Mouse (Mus musculus) spleen, adult 2 months (tissue): ENCODE measurements around the gene Il17re. TPM values are rescaled to one million over a fixed set of nuclear protein-coding genes. Genes with fewer than 3 reads are reported as not detected.

Source experiments
- DNase-seq, 2 experiments: peaks; one replicate each; pipeline versions ENCODE4 v3.0.0 to v3.0.0-alpha.2; 2012 to 2021; ENCODE audit warnings: low spot score in 2 of 2, low read depth in 1 of 2
- H3K27ac ChIP-seq: fragments of 200-500 bp; 2 replicates; pipeline ENCODE4 v1.5.1; 2012; ENCODE audit warnings: low read length, inconsistent platforms; ENCODE audit not compliant: insufficient read depth
- H3K27me3 ChIP-seq: fragments of 200-500 bp; 2 replicates; pipeline ENCODE4 v1.6.1; 2012; ENCODE audit warnings: mild to moderate bottlenecking, moderate library complexity, low read length, inconsistent platforms; ENCODE audit not compliant: control insufficient read depth, insufficient read depth
- H3K36me3 ChIP-seq: fragments of 200-500 bp; 2 replicates; pipeline ENCODE4 v1.6.1; 2012; ENCODE audit warnings: mild to moderate bottlenecking, low read length, inconsistent platforms; ENCODE audit not compliant: control insufficient read depth, insufficient read depth
- H3K4me1 ChIP-seq: fragments of 200-500 bp; 2 replicates; pipeline ENCODE4 v1.6.1; 2011; ENCODE audit warnings: inconsistent platforms; ENCODE audit not compliant: control insufficient read depth, insufficient read depth, insufficient read length
- H3K4me3 ChIP-seq: fragments of 200-500 bp; 2 replicates; pipeline ENCODE4 v1.5.1; 2011; ENCODE audit warnings: mild to moderate bottlenecking, inconsistent platforms; ENCODE audit not compliant: insufficient read depth, insufficient read length; ENCODE audit errors: extremely low read depth
- CTCF ChIP-seq: fragments of 200-500 bp; IDR thresholded peaks from 2 replicates; pipeline ENCODE4 v1.5.1; 2011; ENCODE audit warnings: mild to moderate bottlenecking, inconsistent platforms; ENCODE audit not compliant: insufficient read depth, insufficient read length, insufficient replicate concordance; ENCODE audit errors: extremely low read depth
- POLR2A ChIP-seq: fragments of 200-500 bp; IDR thresholded peaks from 2 replicates; pipeline ENCODE4 v1.6.1; 2011; ENCODE audit warnings: low read depth, low read length, inconsistent platforms
- WGBS: fragments of 180-500 bp; shearing (Covaris S2); methylation state at CpG from one replicate; pipeline ENCODE4 v1.1.7; 2018; 5-methylcytosine and 5-hydroxymethylcytosine counted together
- polyA plus RNA-seq: library from polyadenylated mRNA; depleted of rRNA; stranded (reverse); fragments of >200 nt; gene quantifications from 2 replicates; pipeline ENCODE4 v1.2.3, GENCODE M21; 2012

Gene Il17re
- polyA plus RNA-seq, 1 experiment: 0.61 TPM

DNA sequence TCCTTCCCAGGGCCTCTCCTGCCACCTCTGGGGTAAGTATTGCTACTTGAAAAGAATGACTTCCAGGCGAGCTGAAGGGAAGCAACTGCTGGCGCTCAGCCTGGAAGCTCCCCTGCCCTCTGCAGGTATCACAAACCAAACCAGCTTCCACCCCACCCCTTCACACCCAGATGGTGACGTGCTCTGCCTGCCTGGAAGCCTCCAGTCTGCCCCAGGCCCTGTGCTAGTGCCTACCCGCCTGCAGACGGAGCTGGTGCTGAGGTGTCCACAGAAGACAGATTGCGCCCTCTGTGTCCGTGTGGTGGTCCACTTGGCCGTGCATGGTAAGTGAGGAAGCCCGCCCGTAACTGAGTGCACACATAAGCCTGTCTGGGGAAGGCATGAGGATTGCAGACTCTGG, 13.8 kb downstream of the Il17re start:
- no peak overlapping the region for H3K27ac ChIP-seq
- H3K4me3 ChIP-seq: no peak overlapping the region
- no peaks in the 10 kb centered on the region for H3K36me3 ChIP-seq
- no peak for DNase-seq
- WGBS: 80% methylated on average over 10 of the region's 10 CpGs
- TF ChIP-seq POLR2A (no peak), CTCF (no peak)
- H3K4me1 ChIP-seq: peaks cover 4% of the 10 kb centered on the region; the same call in 1 of the 2 replicates
- H3K27me3 ChIP-seq: no peaks in the 10 kb centered on the region

DNA sequence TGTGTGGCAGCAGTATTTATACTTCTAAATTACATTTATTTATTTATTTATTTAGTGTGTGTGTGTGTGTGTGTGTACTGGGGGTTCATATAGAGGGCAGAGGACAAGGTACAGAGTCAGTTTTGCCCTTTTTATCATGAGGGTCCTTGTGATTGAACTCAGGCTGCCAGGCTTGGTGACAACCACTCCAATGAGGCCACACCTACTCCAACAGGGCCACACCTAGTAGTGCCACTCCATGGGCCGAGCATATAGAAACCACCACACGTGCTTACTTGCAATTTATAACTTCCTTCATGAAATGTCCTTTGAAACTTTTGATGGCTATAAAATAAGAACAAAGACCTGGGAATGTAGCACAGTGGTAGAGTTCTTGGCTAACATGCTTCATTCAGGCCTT, 15.0 kb downstream of the Il17re start:
- TF ChIP-seq POLR2A (no peak), CTCF (no peak)
- Histone ChIP-seq H3K27ac (no peak overlapping the region), H3K4me1 (peaks cover 4% of the 10 kb centered on the region; the same call in 1 of the 2 replicates), H3K4me3 (no peak overlapping the region), H3K27me3 (no peaks in the 10 kb centered on the region), H3K36me3 (no peaks in the 10 kb centered on the region)
- WGBS: 58% methylated on average over 2 of the region's 2 CpGs
- no peak for DNase-seq

DNA sequence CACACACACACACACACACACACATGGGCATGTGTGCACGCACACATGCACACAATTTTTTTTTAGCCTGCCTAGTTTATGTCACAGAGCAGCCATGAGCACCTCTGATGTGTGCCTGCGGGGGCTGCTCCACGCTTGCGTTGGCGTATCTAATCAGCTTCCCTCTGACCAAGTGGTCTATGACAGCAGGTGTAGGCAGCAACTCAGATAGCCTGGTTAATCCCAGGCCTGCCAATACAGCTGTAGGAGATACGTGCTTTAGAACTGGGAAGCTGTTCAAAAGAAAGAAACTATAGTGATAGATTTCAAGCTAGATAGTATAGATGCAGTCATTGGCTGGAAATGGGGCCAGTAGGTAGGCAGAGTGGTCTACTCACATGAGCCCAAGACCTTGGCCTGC, 15.4 kb downstream of the Il17re start:
- no peaks in the 10 kb centered on the region for H3K27me3 ChIP-seq
- TF ChIP-seq CTCF: no peak
- TF ChIP-seq POLR2A: no peak
- no peaks in the 10 kb centered on the region for H3K36me3 ChIP-seq
- no peak overlapping the region for H3K4me3 ChIP-seq
- DNase-seq: no peak
- no peak overlapping the region for H3K27ac ChIP-seq
- peaks cover 4% of the 10 kb centered on the region; the same call in 1 of the 2 replicates for H3K4me1 ChIP-seq
- 83% methylated on average over 6 of the region's 6 CpGs for WGBS

DNA sequence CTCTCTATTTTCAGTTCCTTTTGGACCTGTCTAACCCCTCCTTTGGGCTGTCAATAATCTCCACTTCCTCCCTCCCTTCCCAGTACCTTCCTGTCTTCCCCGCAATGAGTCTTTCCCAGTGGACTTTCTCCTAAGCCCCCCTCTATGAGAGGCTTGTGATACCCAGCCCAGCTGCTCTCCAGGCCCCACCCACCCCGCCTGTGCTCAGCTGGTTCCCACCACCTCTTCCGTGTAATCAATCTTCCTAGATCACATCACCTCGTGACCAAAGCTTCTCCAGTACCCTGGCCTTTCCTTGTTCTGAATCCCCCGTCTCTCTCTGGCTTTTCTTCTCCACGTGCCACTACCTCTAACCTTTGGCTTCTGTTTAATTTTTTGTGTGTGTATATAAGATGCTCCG, 19.1 kb downstream of the Il17re start:
- WGBS: 67% methylated on average over 7 of the region's 7 CpGs
- Histone ChIP-seq H3K27me3 (no peaks in the 10 kb centered on the region), H3K36me3 (no peaks in the 10 kb centered on the region), H3K27ac (no peak overlapping the region), H3K4me3 (no peak overlapping the region), H3K4me1 (peaks cover 3% of the 10 kb centered on the region; the same call in 1 of the 2 replicates)
- no peak for DNase-seq
- TF ChIP-seq CTCF (no peak), POLR2A (no peak)

DNA sequence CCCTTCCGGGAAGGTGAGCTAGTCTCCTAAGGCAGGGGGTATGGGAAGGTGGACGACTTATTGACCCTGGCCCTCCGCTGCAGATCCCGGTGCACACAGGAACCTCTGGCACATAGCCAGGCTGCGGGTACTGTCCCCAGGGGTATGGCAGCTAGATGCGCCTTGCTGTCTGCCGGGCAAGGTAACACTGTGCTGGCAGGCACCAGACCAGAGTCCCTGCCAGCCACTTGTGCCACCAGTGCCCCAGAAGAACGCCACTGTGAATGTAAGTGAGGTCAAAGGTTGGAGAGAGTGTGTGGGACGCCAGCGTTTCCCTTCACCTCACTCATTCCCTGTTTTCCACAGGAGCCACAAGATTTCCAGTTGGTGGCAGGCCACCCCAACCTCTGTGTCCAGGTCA, 20.6 kb downstream of the Il17re start:
- WGBS: 90% methylated on average over 10 of the region's 10 CpGs
- no peak overlapping the region for H3K27ac ChIP-seq
- no peak for DNase-seq
- no peaks in the 10 kb centered on the region for H3K27me3 ChIP-seq
- H3K4me1 ChIP-seq: peaks cover 11% of the 10 kb centered on the region
- H3K4me3 ChIP-seq: no peak overlapping the region
- no peaks in the 10 kb centered on the region for H3K36me3 ChIP-seq
- no peak for TF ChIP-seq CTCF
- no peak for TF ChIP-seq POLR2A

DNA sequence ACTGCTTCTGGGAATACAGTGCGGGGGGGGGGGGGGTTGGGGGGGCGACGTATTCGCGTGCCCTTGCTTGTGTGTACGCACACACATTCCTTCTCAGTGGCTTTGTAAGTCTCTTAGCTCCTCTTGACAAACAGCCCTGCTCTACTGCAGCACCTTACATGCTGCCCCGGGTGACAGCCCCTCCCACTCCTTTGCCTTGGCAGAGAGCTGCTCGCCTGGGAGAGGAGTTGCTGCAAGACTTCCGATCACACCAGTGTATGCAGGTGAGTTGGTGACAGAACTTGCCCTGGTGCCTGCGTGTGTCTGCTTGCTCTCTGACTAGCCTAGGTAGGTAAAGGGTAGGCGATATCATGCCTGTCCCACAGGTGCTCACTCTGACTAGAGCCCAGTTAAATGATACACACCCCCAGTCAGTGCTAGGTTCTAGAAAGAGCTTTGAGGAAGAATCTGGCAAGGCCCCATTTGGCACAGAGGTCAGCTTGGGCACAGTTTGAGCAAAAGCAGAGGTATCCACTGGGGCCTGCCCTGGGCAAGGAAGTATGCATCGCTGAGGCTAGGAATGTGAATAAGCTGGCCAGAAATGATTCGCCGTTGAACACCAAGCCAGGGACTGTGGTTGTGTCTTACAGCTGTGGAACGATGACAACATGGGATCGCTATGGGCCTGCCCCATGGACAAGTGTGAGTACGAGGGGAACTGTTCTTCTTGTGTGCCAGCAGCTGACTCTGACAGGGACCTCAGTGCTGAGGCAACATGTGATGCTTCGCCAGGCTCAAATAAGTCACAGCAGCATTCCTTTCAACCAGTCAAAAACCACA, 22.5 kb downstream of the Il17re start:
- no peak for DNase-seq

DNA sequence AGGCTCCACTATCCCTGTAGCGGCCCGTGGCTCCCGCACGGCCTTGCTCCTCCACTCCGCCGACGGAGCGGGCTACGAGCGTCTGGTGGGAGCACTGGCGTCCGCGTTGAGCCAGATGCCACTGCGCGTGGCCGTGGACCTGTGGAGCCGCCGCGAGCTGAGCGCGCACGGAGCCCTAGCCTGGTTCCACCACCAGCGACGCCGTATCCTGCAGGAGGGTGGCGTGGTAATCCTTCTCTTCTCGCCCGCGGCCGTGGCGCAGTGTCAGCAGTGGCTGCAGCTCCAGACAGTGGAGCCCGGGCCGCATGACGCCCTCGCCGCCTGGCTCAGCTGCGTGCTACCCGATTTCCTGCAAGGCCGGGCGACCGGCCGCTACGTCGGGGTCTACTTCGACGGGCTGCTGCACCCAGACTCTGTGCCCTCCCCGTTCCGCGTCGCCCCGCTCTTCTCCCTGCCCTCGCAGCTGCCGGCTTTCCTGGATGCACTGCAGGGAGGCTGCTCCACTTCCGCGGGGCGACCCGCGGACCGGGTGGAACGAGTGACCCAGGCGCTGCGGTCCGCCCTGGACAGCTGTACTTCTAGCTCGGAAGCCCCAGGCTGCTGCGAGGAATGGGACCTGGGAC, 24.3 kb downstream of the Il17re start:
- DNase-seq: peak in 1 of 2 experiments; percentile 32
- WGBS: 4% methylated on average over 65 of the region's 65 CpGs
- H3K27ac ChIP-seq: peak overlapping the region; percentile 84
- TF ChIP-seq CTCF (no peak), POLR2A (no peak)
- H3K27me3 ChIP-seq: no peaks in the 10 kb centered on the region
- no peaks in the 10 kb centered on the region for H3K36me3 ChIP-seq
- peaks cover 12% of the 10 kb centered on the region for H3K4me1 ChIP-seq
- H3K4me3 ChIP-seq: peak overlapping the region; percentile 67

More for the DNA sequence above, 22.5 kb downstream of the Il17re start:
- H3K27ac ChIP-seq: no peak overlapping the region
- 86% methylated on average over 18 of the region's 18 CpGs for WGBS
- H3K36me3 ChIP-seq: no peaks in the 10 kb centered on the region
- H3K4me3 ChIP-seq: no peak overlapping the region
- peaks cover 12% of the 10 kb centered on the region for H3K4me1 ChIP-seq
- H3K27me3 ChIP-seq: no peaks in the 10 kb centered on the region
- TF ChIP-seq POLR2A: no peak
- no peak for TF ChIP-seq CTCF
